In the genomic region with DNA sequence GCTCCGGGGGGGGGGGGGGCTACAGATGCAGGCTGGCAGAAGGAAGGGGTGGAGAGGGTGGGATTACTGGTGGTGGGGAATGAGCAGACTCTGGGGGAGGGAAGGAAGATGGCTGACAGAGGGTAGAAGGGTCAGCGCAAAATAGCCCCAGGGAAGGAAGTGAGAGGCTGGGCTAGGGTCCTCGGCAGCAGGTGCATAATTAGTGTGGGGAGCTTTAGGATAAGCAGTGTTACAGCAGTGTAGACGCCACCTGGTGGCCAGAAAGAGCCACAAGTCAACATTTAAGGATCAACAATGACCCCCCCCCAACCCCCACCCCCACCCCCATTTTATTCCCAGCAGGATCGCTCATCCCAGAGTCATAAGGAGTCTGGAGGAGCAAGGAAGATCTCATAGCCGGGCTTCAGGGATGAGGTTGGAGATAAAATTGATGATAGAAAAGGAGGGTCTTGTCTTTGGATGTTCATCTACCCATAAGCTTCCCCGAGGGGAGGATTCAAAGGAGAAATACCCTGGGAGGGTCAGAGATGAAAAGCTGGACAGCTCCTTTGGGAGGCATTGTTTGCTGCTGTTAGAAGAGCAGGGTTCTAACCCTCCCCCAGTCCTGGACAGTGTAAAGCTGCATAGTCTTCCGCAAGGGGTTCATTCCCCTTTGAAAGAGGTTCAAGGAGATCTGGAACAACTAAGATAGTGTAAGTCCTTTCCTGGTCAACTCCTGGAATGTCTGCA, we compare ENCODE assay signal across 8 mouse cellular contexts. TPM values are rescaled to one million over a fixed set of nuclear protein-coding genes. Genes with fewer than 3 reads are reported as not detected.
DNase-seq lines count a peak whose midpoint lies in the region; ATAC-seq and TF ChIP-seq lines count a peak whose summit lies in the region.

No protein-coding gene starts in this region.

- H3K36me3 ChIP-seq in kidney, embryonic 15.5 days = peaks cover 30% of the 10 kb centered on the region
- no peaks in the 10 kb centered on the region for H3K36me3 ChIP-seq in ES-Bruce4 (ENCODE audit: control insufficient read depth, insufficient read depth, low read length, poor library complexity, severe bottlenecking)
- peaks cover 37% of the 10 kb centered on the region for H3K36me3 ChIP-seq in hindbrain, embryonic 14.5 days (replicated peaks; ENCODE audit: control insufficient read depth, insufficient read depth)
- peaks cover 34% of the 10 kb centered on the region for H3K36me3 ChIP-seq in midbrain, postnatal 0 days (ENCODE audit: insufficient read depth, low read length)

- no peak for TF ChIP-seq POLR2A in ES-Bruce4 (IDR thresholded peaks at IDR 0.05; ENCODE audit: insufficient read depth, low read length)

- TF ChIP-seq EP300 in ES-Bruce4 (IDR thresholded peaks at IDR 0.05; ENCODE audit: insufficient read depth, low read depth, low read length) = 0 out of 2 replicates have a peak, but pooled peaks have one; percentile 6

- 10% methylated on average over 8 of the region's 8 CpGs for WGBS in kidney, embryonic 15.5 days
- 7% methylated on average over 8 of the region's 8 CpGs for WGBS in hindbrain, embryonic 14.5 days
- 14% methylated on average over 8 of the region's 8 CpGs for WGBS in midbrain, postnatal 0 days

- peaks cover 63% of the 10 kb centered on the region for H3K27me3 ChIP-seq in kidney, embryonic 15.5 days
- H3K27me3 ChIP-seq in ES-Bruce4 (ENCODE audit: control insufficient read depth, insufficient read depth, low read length, poor library complexity, severe bottlenecking) = peaks cover 4% of the 10 kb centered on the region; the same call in 1 of the 2 replicates
- peaks cover 11% of the 10 kb centered on the region; the same call in 1 of the 2 replicates for H3K27me3 ChIP-seq in hindbrain, embryonic 14.5 days (ENCODE audit: control insufficient read depth, insufficient read depth, low read length)
- 0 out of 2 replicates have a peak, but pooled peaks cover 4% of the 10 kb centered on the region for H3K27me3 ChIP-seq in midbrain, postnatal 0 days (ENCODE audit: insufficient read depth, low read length)

- H3K27ac ChIP-seq in kidney, embryonic 15.5 days = no peak overlapping the region
- H3K27ac ChIP-seq in ES-Bruce4 (ENCODE audit: insufficient read depth, low read length) = no peak overlapping the region
- H3K27ac ChIP-seq in hindbrain, embryonic 14.5 days = peak overlapping the region; percentile 86; the same call in 1 of the 2 replicates
- no peak overlapping the region for H3K27ac ChIP-seq in midbrain, postnatal 0 days (ENCODE audit: low read depth, low read length)

- ATAC-seq in kidney, embryonic 15.5 days (replicated peaks; ENCODE audit: low FRiP score) = no peak
- ATAC-seq in hindbrain, embryonic 14.5 days (ENCODE audit: low FRiP score) = peak; percentile 32; the same call in 1 of the 2 replicates
- ATAC-seq in midbrain, postnatal 0 days (ENCODE audit: low FRiP score) = no peak
- ATAC-seq in inflammation-experienced regulatory T-cells, adult 6 months = no peak
- ATAC-seq in megakaryocyte-erythroid progenitor cell, adult 5-6 weeks (replicated peaks; ENCODE audit: low FRiP score, low TSS enrichment, poor library complexity, severe bottlenecking) = no peak

- no peak overlapping the region for H3K4me3 ChIP-seq in kidney, embryonic 15.5 days (replicated peaks)
- H3K4me3 ChIP-seq in ES-Bruce4 (ENCODE audit: low read depth, low read length) = no peak overlapping the region
- H3K4me3 ChIP-seq in hindbrain, embryonic 14.5 days (replicated peaks; ENCODE audit: low read length) = no peak overlapping the region
- no peak overlapping the region for H3K4me3 ChIP-seq in midbrain, postnatal 0 days (ENCODE audit: low read depth, low read length)

- H3K4me1 ChIP-seq in kidney, embryonic 15.5 days = peaks cover 27% of the 10 kb centered on the region
- H3K4me1 ChIP-seq in ES-Bruce4 (ENCODE audit: control insufficient read depth, insufficient read depth, low read length) = peaks cover 7% of the 10 kb centered on the region
- peaks cover 31% of the 10 kb centered on the region; the same call in 1 of the 2 replicates for H3K4me1 ChIP-seq in hindbrain, embryonic 14.5 days (replicated peaks; ENCODE audit: control insufficient read depth, insufficient read depth, low read length)
- H3K4me1 ChIP-seq in midbrain, postnatal 0 days (ENCODE audit: insufficient read depth, low read length) = peaks cover 7% of the 10 kb centered on the region; the same call in 1 of the 2 replicates

- peak; percentile 53 for DNase-seq in kidney, adult 9 months
- peak; percentile 85 to 86 for DNase-seq in cerebellum, postnatal 10 days
- DNase-seq in hindbrain, embryonic 14.5 days (ENCODE audit: low spot score) = peak; percentile 75
- DNase-seq in midbrain, postnatal 0 days (ENCODE audit: low spot score) = peak; percentile 87

- peak; percentile 53 for TF ChIP-seq CTCF in ES-Bruce4 (IDR thresholded peaks at IDR 0.05; ENCODE audit: low read depth, low read length)
- TF ChIP-seq CTCF in midbrain, postnatal 0 days (IDR thresholded peaks at IDR 0.05) = peak; percentile 70

- H3K4me2 ChIP-seq in kidney, embryonic 15.5 days = no peak overlapping the region
- 0 out of 2 replicates have a peak overlapping the region, but pooled peaks have one; percentile 16 for H3K4me2 ChIP-seq in hindbrain, embryonic 14.5 days (replicated peaks)
- peak overlapping the region; percentile 12; the same call in 1 of the 2 replicates for H3K4me2 ChIP-seq in midbrain, postnatal 0 days (ENCODE audit: low read depth, low read length, poor library complexity, severe bottlenecking)

- H3K9me3 ChIP-seq in kidney, embryonic 15.5 days (replicated peaks) = no peaks in the 10 kb centered on the region
- H3K9me3 ChIP-seq in ES-Bruce4 (replicated peaks; ENCODE audit: control insufficient read depth, insufficient read depth, low read length, poor library complexity, severe bottlenecking) = no peaks in the 10 kb centered on the region
- no peaks in the 10 kb centered on the region for H3K9me3 ChIP-seq in hindbrain, embryonic 14.5 days (ENCODE audit: control insufficient read depth, low read length)
- H3K9me3 ChIP-seq in midbrain, postnatal 0 days (ENCODE audit: low read length) = no peaks in the 10 kb centered on the region

- no peak overlapping the region for H3K9ac ChIP-seq in kidney, embryonic 15.5 days
- H3K9ac ChIP-seq in ES-Bruce4 (ENCODE audit: low read depth, poor library complexity, severe bottlenecking) = no peak overlapping the region
- no peak overlapping the region for H3K9ac ChIP-seq in hindbrain, embryonic 14.5 days
- no peak overlapping the region for H3K9ac ChIP-seq in midbrain, postnatal 0 days (replicated peaks; ENCODE audit: low read length, poor library complexity, severe bottlenecking)

RNA-seq across cellular contexts. Expression of gene Nxph4, which starts 2.4 kb away (rescaled TPM):
- 1.7 and 3.3 TPM in 2 replicates for polyA plus RNA-seq in kidney, embryonic 15.5 days (2015; fragmentation: Nextera tagmentation; extraction: Ambion mirVana)
- polyA plus RNA-seq in ES-Bruce4 (2011; ENCODE audit: insufficient read depth, insufficient read length, low read depth, missing spikeins) = 0.79 TPM in 1 of 2 replicates, not detected in the other
- polyA plus RNA-seq in hindbrain, embryonic 14.5 days (2014; fragmentation: Nextera tagmentation; extraction: Ambion mirVana) = 94.1 and 105 TPM in 2 replicates
- 11.8 and 22.6 TPM in 2 replicates for total RNA-seq in midbrain, postnatal 0 days (2014; rRNA removed)
- polyA plus RNA-seq in midbrain, postnatal 0 days (2015; fragmentation: Nextera tagmentation; extraction: Ambion mirVana) = 68.9 and 72.4 TPM in 2 replicates
- not detected for polyA plus RNA-seq in inflammation-experienced regulatory T-cells, adult 6 months (2017; shearing (Covaris generic))
- not detected in 2 replicates for total RNA-seq in megakaryocyte-erythroid progenitor cell, adult 5-6 weeks (2014; fragmentation: Nextera tagmentation)
- total RNA-seq in megakaryocyte-erythroid progenitor cell, adult 5-6 weeks (2017) = not detected in 2 replicates

RNA-seq across cellular contexts. Expression of gene Shmt2, which starts 14.5 kb away (rescaled TPM):
- polyA plus RNA-seq in kidney, embryonic 15.5 days (2015; fragmentation: Nextera tagmentation; extraction: Ambion mirVana) = 99.8 and 111 TPM in 2 replicates
- 67.4 and 68.2 TPM in 2 replicates for polyA plus RNA-seq in ES-Bruce4 (2011; ENCODE audit: insufficient read depth, insufficient read length, low read depth, missing spikeins)
- 45.6 and 47.4 TPM in 2 replicates for polyA plus RNA-seq in hindbrain, embryonic 14.5 days (2014; fragmentation: Nextera tagmentation; extraction: Ambion mirVana)
- 39.8 and 48.0 TPM in 2 replicates for total RNA-seq in midbrain, postnatal 0 days (2014; rRNA removed)
- polyA plus RNA-seq in midbrain, postnatal 0 days (2015; fragmentation: Nextera tagmentation; extraction: Ambion mirVana) = 32.8 and 34.2 TPM in 2 replicates
- polyA plus RNA-seq in inflammation-experienced regulatory T-cells, adult 6 months (2017; shearing (Covaris generic)) = 10 to 100 TPM; 38.2 to 43.2 (median 42.9) TPM
- 159 and 164 TPM in 2 replicates for total RNA-seq in megakaryocyte-erythroid progenitor cell, adult 5-6 weeks (2014; fragmentation: Nextera tagmentation)
- total RNA-seq in megakaryocyte-erythroid progenitor cell, adult 5-6 weeks (2017) = 76.6 and 87.1 TPM in 2 replicates

RNA-seq across cellular contexts. Expression of gene Ndufa4l2, which starts 22.0 kb away (rescaled TPM):
- polyA plus RNA-seq in kidney, embryonic 15.5 days (2015; fragmentation: Nextera tagmentation; extraction: Ambion mirVana) = 51.2 and 72.2 TPM in 2 replicates
- 5.4 and 5.7 TPM in 2 replicates for polyA plus RNA-seq in ES-Bruce4 (2011; ENCODE audit: insufficient read depth, insufficient read length, low read depth, missing spikeins)
- polyA plus RNA-seq in hindbrain, embryonic 14.5 days (2014; fragmentation: Nextera tagmentation; extraction: Ambion mirVana) = 12.7 and 18.0 TPM in 2 replicates
- 16.2 and 16.6 TPM in 2 replicates for total RNA-seq in midbrain, postnatal 0 days (2014; rRNA removed)
- 18.7 and 19.9 TPM in 2 replicates for polyA plus RNA-seq in midbrain, postnatal 0 days (2015; fragmentation: Nextera tagmentation; extraction: Ambion mirVana)
- not detected for polyA plus RNA-seq in inflammation-experienced regulatory T-cells, adult 6 months (2017; shearing (Covaris generic))
- not detected in 2 replicates for total RNA-seq in megakaryocyte-erythroid progenitor cell, adult 5-6 weeks (2014; fragmentation: Nextera tagmentation)
- not detected in 2 replicates for total RNA-seq in megakaryocyte-erythroid progenitor cell, adult 5-6 weeks (2017)

RNA-seq across cellular contexts. Expression of gene Stac3, which starts 35.3 kb away (rescaled TPM):
- 2.4 and 4.2 TPM in 2 replicates for polyA plus RNA-seq in kidney, embryonic 15.5 days (2015; fragmentation: Nextera tagmentation; extraction: Ambion mirVana)
- 1.9 and 2.6 TPM in 2 replicates for polyA plus RNA-seq in ES-Bruce4 (2011; ENCODE audit: insufficient read depth, insufficient read length, low read depth, missing spikeins)
- polyA plus RNA-seq in hindbrain, embryonic 14.5 days (2014; fragmentation: Nextera tagmentation; extraction: Ambion mirVana) = 0.60 TPM in 1 of 2 replicates, not detected in the other
- total RNA-seq in midbrain, postnatal 0 days (2014; rRNA removed) = 1.2 and 2.3 TPM in 2 replicates
- polyA plus RNA-seq in midbrain, postnatal 0 days (2015; fragmentation: Nextera tagmentation; extraction: Ambion mirVana) = 0.51 and 1.0 TPM in 2 replicates
- polyA plus RNA-seq in inflammation-experienced regulatory T-cells, adult 6 months (2017; shearing (Covaris generic)) = under 1 TPM in 1 of 3 experiments, not detected in 2; 0.35 TPM
- total RNA-seq in megakaryocyte-erythroid progenitor cell, adult 5-6 weeks (2014; fragmentation: Nextera tagmentation) = not detected in 2 replicates
- not detected in 2 replicates for total RNA-seq in megakaryocyte-erythroid progenitor cell, adult 5-6 weeks (2017)

Comparison
In these comparisons a context has a peak if more than half of its experiments do, and no peak if none do; other contexts are left out.
1. RNA of gene Nxph4, which starts 2.4 kb away (polyA plus RNA-seq): 94.1 to 105 TPM in hindbrain, embryonic 14.5 days and 68.9 to 72.4 TPM in midbrain, postnatal 0 days; 1.7 to 3.3 TPM in kidney, embryonic 15.5 days, 0.79 TPM in ES-Bruce4 and not detected in inflammation-experienced regulatory T-cells, adult 6 months; every median in the first group is over 10 times any median in the second.
2. Peak in every context shown above with its lines, with median percentiles within 50 percentile points of each other: DNase-seq.